Mouse (Mus musculus) lung, postnatal 0 days (tissue): ENCODE data around the gene 9630041A04Rik. TPM values are rescaled to one million over a fixed set of nuclear protein-coding genes. Genes with fewer than 3 reads are reported as not detected.

Experiments
- ATAC-seq: fragments of 200-750 bp; cut with Nextera tagmentation; 2 replicates; pipeline ENCODE4 v1.8.0; 2017; ENCODE audit warnings: moderate library complexity
- DNase-seq: peaks from one replicate; pipeline ENCODE4 v3.0.0-alpha.2; 2016; ENCODE audit warnings: low spot score
- H3K27ac ChIP-seq: fragments of 300-500 bp; sonication (generic); 2 replicates; pipeline ENCODE4 v1.5.1; 2014; ENCODE audit warnings: antibody characterized with exemption, mild to moderate bottlenecking, low read length, mixed read lengths
- H3K27me3 ChIP-seq: fragments of 300-500 bp; sonication (generic); replicated peaks from 2 replicates; pipeline ENCODE4 v1.6.1; 2014; ENCODE audit warnings: low read length, mixed read lengths; ENCODE audit not compliant: insufficient read depth
- H3K36me3 ChIP-seq: fragments of 300-500 bp; sonication (generic); 2 replicates; pipeline ENCODE4 v1.6.1; 2014; ENCODE audit warnings: low read length, mixed read lengths; ENCODE audit not compliant: insufficient read depth
- H3K4me1 ChIP-seq: fragments of 300-500 bp; sonication (generic); 2 replicates; pipeline ENCODE4 v1.6.1; 2014; ENCODE audit warnings: antibody characterized with exemption, low read depth, low read length, mixed read lengths; ENCODE audit not compliant: insufficient read depth
- H3K4me2 ChIP-seq: fragments of 300-500 bp; sonication (generic); replicated peaks from 2 replicates; pipeline ENCODE4 v1.6.1; 2014; ENCODE audit warnings: low read depth, mild to moderate bottlenecking, low read length, moderate library complexity, mixed read lengths
- H3K4me3 ChIP-seq: fragments of 300-500 bp; sonication (generic); 2 replicates; pipeline ENCODE4 v1.5.1; 2014; ENCODE audit warnings: low read depth, low read length
- H3K9ac ChIP-seq: fragments of 300-500 bp; sonication (generic); replicated peaks from 2 replicates; pipeline ENCODE4 v1.6.1; 2014; ENCODE audit warnings: low read depth, mild to moderate bottlenecking
- H3K9me3 ChIP-seq: fragments of 300-500 bp; sonication (generic); 2 replicates; pipeline ENCODE4 v1.6.1; 2016; ENCODE audit warnings: low read length, mixed read lengths
- CTCF ChIP-seq: IDR thresholded peaks from 2 replicates; pipeline ENCODE4 v1.5.1; 2016; ENCODE audit warnings: antibody characterized with exemption, mild to moderate bottlenecking
- EP300 ChIP-seq: IDR thresholded peaks from 2 replicates; pipeline ENCODE4 v1.6.1; 2016; ENCODE audit warnings: antibody characterized with exemption, mild to moderate bottlenecking, control low read depth
- WGBS: fragments of 180-500 bp; shearing (Covaris S2); extraction: QIAGEN DNeasy Blood & Tissue Kit; methylation state at CpG from one replicate; pipeline ENCODE4 v1.1.7; 2014; 5-methylcytosine and 5-hydroxymethylcytosine counted together
- polyA plus RNA-seq: library from polyadenylated mRNA; unstranded; fragments of >200 nt; fragmentation: Nextera tagmentation; extraction: Ambion mirVana; gene quantifications from 2 replicates; pipeline ENCODE4 v1.2.1, GENCODE M21; 2015

The 9630041A04Rik gene
- not detected in 2 replicates for polyA plus RNA-seq

DNA sequence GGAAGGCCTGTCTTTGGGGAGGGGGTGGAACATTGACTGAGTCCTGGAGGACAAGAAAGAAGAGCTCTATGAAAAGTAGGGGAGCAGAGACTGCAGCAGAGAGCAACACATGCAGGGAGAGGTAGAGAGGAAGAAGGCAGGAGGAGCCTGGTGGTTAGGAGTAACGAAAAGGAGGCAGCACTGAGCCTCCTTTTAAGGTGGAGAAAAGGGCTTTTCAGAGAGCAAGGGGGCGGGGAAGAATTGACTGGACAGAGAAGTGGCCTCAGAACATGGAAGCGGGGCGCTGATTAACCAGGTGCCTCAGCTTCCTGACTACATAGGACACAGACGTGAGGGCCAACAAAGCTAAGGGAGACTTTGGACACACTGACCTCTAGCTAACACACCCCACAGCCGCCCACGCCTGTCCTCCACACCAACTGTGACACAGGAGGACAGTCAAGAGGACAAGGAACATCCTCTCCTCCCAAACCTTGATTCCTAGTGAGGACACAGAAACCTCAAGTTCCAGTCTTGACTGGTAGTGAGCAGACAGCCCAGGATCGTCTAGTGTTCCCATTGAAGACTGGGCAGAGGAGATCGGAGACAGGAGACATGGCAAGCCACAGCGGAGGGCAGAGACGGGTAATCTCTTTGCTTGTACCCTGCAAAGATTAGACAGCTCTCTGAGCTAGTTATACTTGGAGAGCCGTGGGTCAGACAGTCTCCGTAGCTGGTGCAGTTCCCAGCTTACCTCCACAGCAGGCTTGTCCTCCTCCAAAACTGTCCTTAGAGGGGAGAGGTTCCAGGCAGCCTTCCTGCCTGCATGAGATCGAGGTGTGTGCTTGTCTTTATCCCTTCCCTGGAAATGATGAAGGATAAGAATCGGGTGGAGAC, at the start of gene 9630041A04Rik:
9630041A04Rik (plus strand) TSS at position 246 of the 876 bp plus-strand sequence.
- no peaks in the 10 kb centered on the region for H3K27me3 ChIP-seq
- 72% methylated on average over 15 of the region's 15 CpGs for WGBS
- ATAC-seq (no peak), DNase-seq (no peak)
- H3K9ac ChIP-seq, result no peak within 1 kb of the TSS
- H3K36me3 ChIP-seq, result no peaks in the 10 kb centered on the region
- H3K9me3 ChIP-seq, result no peaks in the 10 kb centered on the region
- peak within 1 kb of the TSS; percentile 20; the same call in 1 of the 2 replicates for H3K27ac ChIP-seq
- TF ChIP-seq CTCF (no peak), EP300 (no peak)
- no peak within 1 kb of the TSS for H3K4me3 ChIP-seq
- no peaks in the 10 kb centered on the region for H3K4me1 ChIP-seq
- peak within 1 kb of the TSS; percentile 6; the same call in 1 of the 2 replicates for H3K4me2 ChIP-seq

DNA sequence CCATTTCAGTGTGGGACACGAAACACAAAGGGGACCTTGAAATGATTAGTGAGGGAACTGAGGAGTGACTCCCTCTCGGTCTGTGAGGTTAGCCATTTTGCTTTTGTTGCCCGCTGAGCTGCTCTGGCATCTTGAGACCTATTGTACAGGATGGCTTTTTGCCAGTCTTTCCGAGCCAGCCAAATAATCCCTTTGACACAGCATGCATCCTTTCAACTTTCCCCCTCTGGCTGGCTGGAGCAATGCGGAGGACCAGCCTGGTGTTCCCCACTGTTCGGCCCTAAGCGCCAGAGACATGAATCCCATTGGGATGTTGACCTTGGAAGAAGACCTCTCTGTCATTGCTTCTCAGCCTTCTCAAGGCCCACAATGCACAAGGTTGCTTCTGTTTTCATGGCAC, 37.7 kb upstream of the 9630041A04Rik start:
- WGBS, result 79% methylated on average over 7 of the region's 7 CpGs
- no peaks in the 10 kb centered on the region for H3K9me3 ChIP-seq
- no peak for ATAC-seq
- no peaks in the 10 kb centered on the region for H3K4me1 ChIP-seq
- H3K27me3 ChIP-seq, result no peaks in the 10 kb centered on the region
- no peak overlapping the region for H3K4me2 ChIP-seq
- no peak overlapping the region for H3K4me3 ChIP-seq
- no peaks in the 10 kb centered on the region for H3K36me3 ChIP-seq
- TF ChIP-seq EP300 (no peak), CTCF (no peak)
- DNase-seq, result no peak
- no peak overlapping the region for H3K9ac ChIP-seq
- H3K27ac ChIP-seq, result no peak overlapping the region

DNA sequence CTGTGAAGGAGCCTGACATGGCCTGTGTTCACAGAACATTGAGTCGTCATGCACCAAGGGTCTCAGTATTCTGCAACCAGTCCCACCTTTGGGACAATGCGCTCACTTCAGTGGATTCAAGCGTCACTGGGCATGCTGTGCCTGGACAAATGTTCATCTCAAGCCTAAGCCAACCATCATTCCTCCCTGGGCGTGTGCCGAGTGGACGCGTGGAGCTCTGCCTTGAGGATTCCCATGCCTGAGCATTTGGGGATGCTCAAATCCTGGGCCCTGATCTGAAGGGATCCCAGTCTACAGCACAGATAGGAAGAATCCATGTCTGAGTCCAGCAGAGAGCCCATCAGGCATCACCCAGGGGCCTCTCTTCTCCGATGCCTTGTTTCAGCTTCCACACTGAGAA, 36.0 kb upstream of the 9630041A04Rik start:
- no peaks in the 10 kb centered on the region for H3K36me3 ChIP-seq
- ATAC-seq (no peak), DNase-seq (no peak)
- H3K9me3 ChIP-seq, result no peaks in the 10 kb centered on the region
- H3K9ac ChIP-seq, result no peak overlapping the region
- H3K27me3 ChIP-seq, result no peaks in the 10 kb centered on the region
- H3K4me3 ChIP-seq, result no peak overlapping the region
- TF ChIP-seq CTCF (no peak), EP300 (no peak)
- H3K4me1 ChIP-seq, result no peaks in the 10 kb centered on the region
- H3K27ac ChIP-seq, result no peak overlapping the region
- H3K4me2 ChIP-seq, result no peak overlapping the region
- 94% methylated on average over 8 of the region's 8 CpGs for WGBS

DNA sequence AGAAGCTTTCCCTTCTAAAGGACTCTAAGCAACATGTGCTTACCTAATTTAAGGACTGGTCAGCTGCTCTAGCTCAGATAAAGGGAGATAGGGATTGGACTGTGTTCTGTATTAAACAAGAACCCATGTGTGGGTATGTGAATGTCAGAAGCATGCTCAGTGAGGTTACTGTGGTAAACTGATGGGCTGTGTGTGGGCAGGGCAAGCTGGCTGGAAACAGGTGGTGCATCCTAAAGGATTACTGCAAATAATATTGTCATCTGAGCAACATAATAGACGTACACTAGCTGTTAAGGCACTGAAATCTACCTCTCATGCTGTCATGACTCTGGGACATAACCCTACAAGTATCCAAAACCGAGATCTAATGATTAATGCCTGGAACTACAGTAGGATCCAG, 28.0 kb upstream of the 9630041A04Rik start:
- TF ChIP-seq EP300 (no peak), CTCF (no peak)
- ATAC-seq, result no peak
- no peak overlapping the region for H3K4me2 ChIP-seq
- no peaks in the 10 kb centered on the region for H3K4me1 ChIP-seq
- H3K36me3 ChIP-seq, result no peaks in the 10 kb centered on the region
- no peak overlapping the region for H3K27ac ChIP-seq
- DNase-seq, result no peak
- 64% methylated on average over 2 of the region's 2 CpGs for whole genome bisulfite sequencing
- no peaks in the 10 kb centered on the region for H3K9me3 ChIP-seq
- no peak overlapping the region for H3K4me3 ChIP-seq
- H3K9ac ChIP-seq, result no peak overlapping the region
- H3K27me3 ChIP-seq, result no peaks in the 10 kb centered on the region

DNA sequence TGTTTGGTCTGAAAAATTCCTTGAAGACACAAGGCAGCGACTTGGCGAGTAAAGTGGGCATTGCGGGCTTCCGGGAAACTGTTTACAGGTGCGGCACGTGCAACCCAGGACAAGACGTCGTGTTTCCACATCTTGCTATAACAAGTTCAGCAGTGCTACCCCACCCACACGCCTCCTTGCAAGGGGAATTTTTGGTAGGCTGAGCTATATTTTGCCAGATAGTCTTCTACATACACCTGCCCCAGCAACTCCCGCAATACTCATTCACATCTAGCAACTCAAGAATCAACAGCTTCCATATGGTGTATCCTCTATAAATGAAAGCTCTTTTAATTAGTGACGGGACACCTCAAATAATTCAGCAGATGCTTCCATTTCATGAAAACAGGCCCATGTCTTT, 20.5 kb upstream of the 9630041A04Rik start:
- no peaks in the 10 kb centered on the region for H3K27me3 ChIP-seq
- ATAC-seq, result no peak
- DNase-seq, result no peak
- H3K4me2 ChIP-seq, result no peak overlapping the region
- no peak overlapping the region for H3K4me3 ChIP-seq
- H3K4me1 ChIP-seq, result no peaks in the 10 kb centered on the region
- H3K27ac ChIP-seq, result no peak overlapping the region
- no peak overlapping the region for H3K9ac ChIP-seq
- no peaks in the 10 kb centered on the region for H3K36me3 ChIP-seq
- TF ChIP-seq EP300 (no peak), CTCF (no peak)
- no peaks in the 10 kb centered on the region for H3K9me3 ChIP-seq
- 83% methylated on average over 11 of the region's 11 CpGs for WGBS

DNA sequence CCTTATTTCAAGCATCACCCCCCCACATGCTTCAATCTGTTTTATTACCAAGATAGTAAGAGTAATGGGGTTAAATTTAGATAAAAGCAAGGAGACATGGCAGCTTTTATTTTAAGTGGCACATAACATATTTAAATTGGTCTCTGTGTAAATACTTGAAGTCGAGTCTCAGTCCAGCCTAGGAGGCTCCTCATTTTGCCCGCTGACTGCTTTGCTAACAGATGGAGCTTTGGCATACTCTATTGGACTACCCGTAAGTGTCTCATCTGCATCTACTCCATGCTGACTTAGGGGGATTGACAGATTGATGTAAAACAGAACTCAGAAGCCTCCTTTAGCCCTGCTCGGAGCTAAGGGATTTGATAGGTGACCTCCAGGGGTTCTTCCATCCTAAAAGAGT, 17.7 kb upstream of the 9630041A04Rik start:
- Histone ChIP-seq H3K9ac (no peak overlapping the region), H3K27me3 (no peaks in the 10 kb centered on the region), H3K4me2 (no peak overlapping the region), H3K9me3 (no peaks in the 10 kb centered on the region), H3K27ac (no peak overlapping the region), H3K36me3 (no peaks in the 10 kb centered on the region), H3K4me1 (no peaks in the 10 kb centered on the region), H3K4me3 (no peak overlapping the region)
- WGBS, result 41% methylated on average over 4 of the region's 4 CpGs
- TF ChIP-seq EP300 (no peak), CTCF (no peak)
- ATAC-seq (no peak), DNase-seq (no peak)
